Mouse (Mus musculus) cerebellum, postnatal 14 days (tissue): ENCODE results near the gene Arhgap31.
A peak's percentile ranks its signal among the peaks of the same experiment; 100 is the strongest.
"Not testable (repeated sequence)": the region's sequence is repeated elsewhere in the genome, so short reads cannot be mapped to it uniquely, and the experiment has no call there.

Experiments used
- DNase-seq, 2 experiments: peaks; one replicate each; pipeline ENCODE4 v3.0.0; 2021; ENCODE audit warnings: mixed read lengths in 2 of 2

The Arhgap31 gene

GRCm38 (mm10) chr16:38681313-38681712, 31.8 kb downstream of the Arhgap31 start:
- DNase-seq: no peak

- DNase-seq: no peak
Measured at GRCm38 (mm10) chr16:38679431-38680021, 33.5 kb downstream of the Arhgap31 start.

GRCm38 (mm10) chr16:38678853-38679252, 34.2 kb downstream of the Arhgap31 start:
- DNase-seq: no peak

- not testable (repeated sequence) for DNase-seq
Measured at GRCm38 (mm10) chr16:38677941-38678340, 35.1 kb downstream of the Arhgap31 start.

GRCm38 (mm10) chr16:38677171-38677570, 35.9 kb downstream of the Arhgap31 start:
- DNase-seq: no peak

- no peak for DNase-seq
Measured at GRCm38 (mm10) chr16:38676647-38677046, 36.4 kb downstream of the Arhgap31 start.

- DNase-seq: no peak
Measured at GRCm38 (mm10) chr16:38675600-38676335, 37.3 kb downstream of the Arhgap31 start.

- no peak for DNase-seq
Measured at GRCm38 (mm10) chr16:38674891-38675290, 38.2 kb downstream of the Arhgap31 start.

- peak; percentile 61 to 68 for DNase-seq
Measured at GRCm38 (mm10) chr16:38673511-38673910, 39.6 kb downstream of the Arhgap31 start.

- DNase-seq: no peak
Measured at GRCm38 (mm10) chr16:38672947-38673346, 40.1 kb downstream of the Arhgap31 start.

GRCm38 (mm10) chr16:38672370-38672769, 40.7 kb downstream of the Arhgap31 start:
- DNase-seq: no peak

- peak; percentile 70 to 71 for DNase-seq
Measured at GRCm38 (mm10) chr16:38670621-38671390, 42.3 kb downstream of the Arhgap31 start.

- DNase-seq: peak; percentile 79 to 82
Measured at GRCm38 (mm10) chr16:38668871-38669675, 44.0 kb downstream of the Arhgap31 start.

- no peak for DNase-seq
Measured at GRCm38 (mm10) chr16:38666523-38666922, 46.6 kb downstream of the Arhgap31 start.

GRCm38 (mm10) chr16:38666016-38666415, 47.1 kb downstream of the Arhgap31 start:
- no peak for DNase-seq

GRCm38 (mm10) chr16:38662575-38662974, 50.5 kb downstream of the Arhgap31 start:
- no peak for DNase-seq

GRCm38 (mm10) chr16:38654308-38654707, 58.8 kb downstream of the Arhgap31 start:
- DNase-seq: no peak

GRCm38 (mm10) chr16:38653390-38653871, 59.6 kb downstream of the Arhgap31 start:
- no peak for DNase-seq

- DNase-seq: no peak
Measured at GRCm38 (mm10) chr16:38652653-38653052, 60.4 kb downstream of the Arhgap31 start.

GRCm38 (mm10) chr16:38651721-38652231, 61.3 kb downstream of the Arhgap31 start:
- no peak for DNase-seq

GRCm38 (mm10) chr16:38651306-38651705, 61.8 kb downstream of the Arhgap31 start:
- DNase-seq: no peak

GRCm38 (mm10) chr16:38649431-38649827, 63.6 kb downstream of the Arhgap31 start:
- DNase-seq: no peak
